Mouse (Mus musculus) skeletal muscle tissue, adult 2 months (tissue): ENCODE data around the gene Iqcf4.
"Not testable (repeated sequence)": the region's sequence is repeated elsewhere in the genome, so short reads cannot be mapped to it uniquely, and the experiment has no call there.

Source experiments
- DNase-seq: peaks from one replicate; pipeline ENCODE4 v3.0.0-alpha.2; 2012; ENCODE audit warnings: low read depth, low spot score

The Iqcf4 gene

DNA sequence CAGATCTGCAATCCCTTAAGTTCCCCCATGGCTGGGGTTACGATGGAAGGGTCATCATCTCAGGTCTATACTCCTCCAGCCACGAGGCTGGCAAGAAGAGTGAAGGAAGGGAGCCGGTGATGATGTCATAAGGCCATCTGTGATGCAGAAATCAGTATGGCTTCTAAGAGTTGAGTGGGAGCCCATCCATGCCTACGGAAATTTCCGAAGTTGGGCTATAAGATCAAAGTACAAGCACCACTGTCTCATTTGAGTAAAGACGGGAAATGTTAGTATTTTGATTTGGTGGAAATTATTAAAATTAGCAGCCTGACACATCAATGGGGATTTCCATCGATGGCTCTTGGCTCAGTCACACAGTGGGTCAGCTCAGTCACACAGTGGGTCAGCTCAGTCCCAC, at the start of gene Iqcf4:
Gene Iqcf4, minus strand, starts transcription at position 101 of the 400 bp plus-strand sequence.
- no peak for DNase-seq

GRCm38 (mm10) chr9:106617496-106617895, 46.7 kb upstream of the Iqcf4 start:
- no peak for DNase-seq

DNA sequence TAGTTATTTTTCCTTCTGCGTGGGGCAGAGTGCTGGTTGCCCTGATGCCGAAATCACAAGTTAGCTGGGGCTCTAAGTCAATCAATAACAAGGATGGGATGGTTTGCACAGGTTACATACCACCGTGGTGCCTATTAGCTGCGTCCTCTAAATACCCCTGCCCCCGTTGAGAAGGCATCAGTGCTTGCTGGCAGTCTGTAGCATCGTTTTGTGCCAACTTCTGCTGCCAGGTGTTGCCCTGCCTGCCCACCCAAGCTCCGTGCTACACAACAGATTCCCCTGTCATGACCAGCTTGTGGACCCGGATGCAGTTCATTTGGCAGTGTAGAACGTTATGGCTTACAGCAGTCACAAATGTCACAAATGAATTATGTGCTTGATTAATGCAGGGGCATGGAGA, 45.5 kb upstream of the Iqcf4 start:
- no peak for DNase-seq

GRCm38 (mm10) chr9:106614616-106615015, 43.8 kb upstream of the Iqcf4 start:
- DNase-seq: no peak

- no peak for DNase-seq
Measured at GRCm38 (mm10) chr9:106613951-106614350, 43.2 kb upstream of the Iqcf4 start.

- no peak for DNase-seq
Measured at GRCm38 (mm10) chr9:106610727-106611126, 39.9 kb upstream of the Iqcf4 start.

DNA sequence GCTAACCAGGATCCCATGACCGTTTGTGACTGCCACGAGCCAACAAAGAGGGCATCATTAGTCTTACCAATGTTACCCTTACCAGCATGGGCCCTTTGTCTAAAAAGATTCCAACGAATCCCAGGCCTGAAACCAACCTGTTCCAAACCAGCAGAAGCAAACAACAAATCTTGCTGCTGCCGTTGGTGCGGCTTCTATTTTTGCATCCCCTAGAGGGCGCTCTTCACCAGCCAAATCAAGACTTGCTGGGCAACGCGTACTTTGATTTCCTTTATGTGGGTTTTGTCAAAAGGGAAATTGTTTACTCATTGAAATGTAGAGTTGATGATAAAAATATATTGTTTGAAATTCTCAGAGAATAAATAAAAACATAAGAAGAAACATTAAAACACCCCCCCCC, 29.8 kb upstream of the Iqcf4 start:
- DNase-seq: peak; percentile 0

DNA sequence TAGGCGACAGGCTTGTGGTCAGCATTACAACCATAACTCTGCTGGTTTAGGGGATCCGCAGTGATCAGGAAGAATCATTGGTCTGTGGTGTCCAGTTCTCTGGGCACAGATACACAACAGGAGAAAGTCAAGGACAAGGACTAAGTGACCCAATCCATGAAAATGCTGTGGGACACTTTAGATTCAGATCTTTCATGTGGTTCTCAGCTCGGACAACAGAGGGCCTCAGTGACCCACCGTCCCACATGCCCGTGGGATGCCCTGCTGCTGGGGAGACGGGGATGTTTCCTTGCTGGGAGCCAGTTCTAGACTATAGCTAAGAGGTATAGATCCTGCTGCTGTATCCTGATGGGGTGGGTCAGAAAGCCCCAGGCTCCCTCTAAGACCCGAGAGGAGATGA, 27.7 kb upstream of the Iqcf4 start:
- no peak for DNase-seq

GRCm38 (mm10) chr9:106595836-106596235, 25.0 kb upstream of the Iqcf4 start:
- no peak for DNase-seq

DNA sequence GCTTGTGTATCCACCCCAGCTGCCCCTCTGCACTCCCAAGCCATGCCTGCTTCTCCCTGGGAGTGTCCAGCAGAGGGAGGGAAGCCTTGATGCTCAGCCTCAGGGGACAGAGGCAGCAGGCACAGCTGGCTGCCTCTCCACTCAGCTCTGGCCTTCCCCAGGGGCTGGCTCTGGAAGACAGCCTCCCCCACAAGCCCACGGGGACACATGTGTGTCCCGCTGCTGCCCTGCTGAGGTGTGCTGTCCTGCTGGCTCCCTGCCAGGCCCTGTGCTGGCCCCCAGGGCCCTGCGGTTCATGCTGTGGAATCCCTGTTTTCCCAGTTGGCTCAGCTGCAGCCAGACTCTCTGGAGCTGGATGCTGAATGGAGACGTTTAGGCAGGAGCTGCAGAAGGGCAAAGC, 24.6 kb upstream of the Iqcf4 start:
- not testable (repeated sequence) for DNase-seq

DNA sequence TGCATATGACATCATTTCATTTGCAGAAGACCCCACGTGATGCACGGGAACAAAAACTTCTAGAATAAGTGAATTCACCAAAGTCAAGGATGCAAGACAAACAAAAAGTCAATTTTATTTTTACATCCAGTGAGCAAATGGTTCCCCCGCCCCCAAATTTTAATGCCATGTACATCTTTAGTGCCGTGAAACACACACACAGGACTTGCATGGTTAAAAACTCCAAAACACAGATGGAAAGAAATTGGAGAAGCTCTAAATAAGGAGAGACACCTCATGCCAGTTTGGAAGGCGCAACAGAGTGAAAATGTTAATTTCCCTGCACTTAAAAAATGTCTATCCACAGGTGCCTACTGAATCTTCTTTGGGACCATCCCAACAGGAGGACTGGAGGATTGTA, 21.4 kb upstream of the Iqcf4 start:
- no peak for DNase-seq

GRCm38 (mm10) chr9:106582552-106582951, 11.8 kb upstream of the Iqcf4 start:
- DNase-seq: no peak

GRCm38 (mm10) chr9:106580016-106580415, 9.2 kb upstream of the Iqcf4 start:
- DNase-seq: no peak

GRCm38 (mm10) chr9:106576112-106576511, 5.3 kb upstream of the Iqcf4 start:
- no peak for DNase-seq

- DNase-seq: no peak
Measured at GRCm38 (mm10) chr9:106573366-106573765, 2.6 kb upstream of the Iqcf4 start.

DNA sequence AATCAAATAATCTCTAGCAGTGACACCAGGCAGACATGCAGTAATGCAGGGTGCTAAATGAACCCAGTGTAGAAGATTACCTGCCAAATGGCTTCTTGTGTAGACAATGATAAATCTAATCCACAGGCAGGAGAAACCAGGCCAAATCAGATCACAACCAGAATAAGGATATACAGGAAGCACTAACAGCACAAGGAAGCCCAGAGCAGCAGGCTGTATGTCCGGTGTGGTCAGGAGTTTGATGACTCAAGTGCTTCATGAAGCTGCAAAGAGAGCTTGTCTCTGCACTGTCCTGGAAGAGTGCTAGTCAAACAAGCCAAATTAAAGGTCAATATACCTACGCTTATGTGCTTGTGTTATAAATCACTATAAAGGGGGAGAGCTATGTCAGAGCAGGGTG, 1.4 kb upstream of the Iqcf4 start:
- no peak for DNase-seq

GRCm38 (mm10) chr9:106566437-106566836, 4.4 kb downstream of the Iqcf4 start:
- DNase-seq: no peak

- no peak for DNase-seq
Measured at GRCm38 (mm10) chr9:106564025-106564424, 6.8 kb downstream of the Iqcf4 start.

GRCm38 (mm10) chr9:106562291-106562690, 8.5 kb downstream of the Iqcf4 start:
- no peak for DNase-seq

DNA sequence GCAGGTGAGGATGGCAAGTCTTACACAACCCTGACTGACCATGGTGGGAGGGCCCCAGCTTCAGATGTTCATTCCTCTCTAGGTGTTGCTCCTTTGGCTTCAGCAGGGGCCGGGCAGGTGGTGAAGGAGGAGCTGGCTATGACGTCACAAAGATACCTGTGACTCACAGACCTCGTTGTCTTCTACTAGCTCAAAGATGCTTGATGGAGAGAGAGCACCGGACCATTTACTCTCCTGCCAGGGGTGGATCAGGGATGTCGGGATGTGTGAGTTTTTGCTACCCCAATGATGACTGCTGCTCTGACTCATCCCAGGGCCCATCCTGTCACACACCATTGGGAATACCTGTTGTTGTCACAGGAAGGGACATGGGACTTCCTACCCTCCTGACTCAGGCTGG, 9.3 kb downstream of the Iqcf4 start, which contains the start of gene Iqcf3:
Gene Iqcf3, minus strand, starts transcription at position 101 of the 400 bp plus-strand sequence.
- no peak for DNase-seq

DNA sequence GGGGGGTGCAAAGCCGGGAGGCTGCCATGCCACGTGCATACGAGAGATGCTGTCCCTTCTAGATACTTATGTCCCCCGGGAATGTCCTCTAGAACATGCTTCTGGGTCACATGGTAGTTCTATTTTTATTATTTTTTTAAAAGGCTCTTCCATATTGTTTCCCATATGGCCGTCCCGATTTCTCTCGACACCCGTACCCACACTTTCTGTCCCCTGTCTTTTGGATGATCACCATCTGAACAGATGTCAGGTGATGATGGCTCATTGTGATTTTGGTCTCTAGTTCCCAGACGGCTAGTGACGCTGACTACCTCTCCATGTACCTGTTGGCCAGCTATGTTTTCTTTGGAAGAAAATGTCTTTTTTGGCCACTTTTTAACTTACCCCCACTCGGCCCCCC, 35.8 kb downstream of the Iqcf4 start:
- DNase-seq: no peak

DNA sequence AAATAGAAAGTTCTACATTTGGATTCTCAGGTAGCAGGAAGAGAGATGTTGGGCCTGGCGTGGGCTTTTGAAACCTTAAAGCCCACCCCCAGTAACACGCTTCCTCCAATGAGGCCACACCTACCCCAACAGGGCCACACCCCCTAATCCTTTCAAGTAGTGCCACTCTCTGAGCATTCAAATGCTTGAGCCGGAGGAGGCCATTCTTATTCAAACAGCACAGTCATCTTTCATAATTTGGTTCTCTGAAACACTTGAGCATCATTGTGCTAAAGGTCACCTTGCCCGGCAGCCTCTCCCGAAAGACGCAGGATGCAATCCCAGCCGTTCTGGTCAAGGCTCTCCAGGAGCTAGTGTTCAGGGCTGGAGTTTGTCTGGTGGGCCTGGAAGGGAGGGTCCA, 36.5 kb downstream of the Iqcf4 start:
- no peak for DNase-seq

- DNase-seq: no peak
Measured at GRCm38 (mm10) chr9:106531833-106532232, 39.0 kb downstream of the Iqcf4 start.

GRCm38 (mm10) chr9:106519909-106520308, 50.9 kb downstream of the Iqcf4 start:
- DNase-seq: no peak

DNA sequence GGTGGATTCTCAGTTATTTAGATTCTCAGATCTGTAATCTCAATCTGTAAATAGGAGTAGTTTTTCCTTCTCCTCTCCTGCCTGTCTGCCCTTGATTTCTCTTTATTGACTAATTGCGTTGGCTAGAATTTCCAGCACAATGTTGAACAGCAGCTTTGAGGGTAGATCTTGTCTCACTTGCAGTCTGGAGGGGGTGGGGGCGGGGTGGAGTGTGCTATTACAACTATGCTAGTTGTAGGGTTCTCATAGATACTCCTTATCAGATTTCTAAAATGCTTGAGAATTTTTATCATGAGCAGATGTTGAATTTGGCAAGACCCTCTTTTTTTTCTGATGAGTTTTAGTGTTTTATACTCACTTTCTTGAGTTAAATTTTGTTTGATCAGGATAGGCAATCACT, 51.4 kb downstream of the Iqcf4 start:
- DNase-seq: no peak
